Mouse (Mus musculus) left cerebral cortex, postnatal 14 days (tissue): Measurements from ENCODE around the gene Gm13283. TPM values are rescaled to one million over a fixed set of nuclear protein-coding genes. Genes with fewer than 3 reads are reported as not detected.
"Not testable (repeated sequence)": the region's sequence is repeated elsewhere in the genome, so short reads cannot be mapped to it uniquely, and the experiment has no call there.

Experiments used
- DNase-seq, 2 experiments: peaks; one replicate each; pipeline ENCODE4 v3.0.0; 2021 to 2022; ENCODE audit warnings: low spot score in 2 of 2, mixed read lengths in 1 of 2
- intact Hi-C: fragments of 180-260 bp; cut with DNase I; formaldehyde crosslinking; loops from one replicate; pipeline ENCODE4 v1.15.1; 2025
- long read RNA-seq, 2 experiments: library from polyadenylated mRNA; stranded (forward); transcript quantifications; one replicate each; pipeline ENCODE4 v2.0.0; 2021
- total RNA-seq, 2 experiments: library from RNA; stranded (reverse); gene quantifications; 2 replicates each; pipeline ENCODE4 v1.2.3; 2021

The Gm13283 gene
- not detected for total RNA-seq
- long read RNA-seq, experiment 1: 0 reads
- long read RNA-seq, experiment 2: 0 reads

- intact Hi-C loops: not testable (repeated sequence)
- DNase-seq: peak; percentile 17 to 19
Measured at GRCm38 (mm10) chr4:88759610-88760268, at the start of gene Gm13283. Gene Gm13283, plus strand, starts transcription at chr4:88760119.

- no peak for DNase-seq
- intact Hi-C loops: no loop called here
Measured at GRCm38 (mm10) chr4:88714281-88714680, 45.6 kb upstream of the Gm13283 start.

- intact Hi-C loops: no loop called here
- DNase-seq: no peak
Measured at GRCm38 (mm10) chr4:88715059-88715458, 44.9 kb upstream of the Gm13283 start.

GRCm38 (mm10) chr4:88718715-88719114 is 41.2 kb upstream of the Gm13283 start:
- DNase-seq: no peak
- intact Hi-C loops: no loop called here

GRCm38 (mm10) chr4:88721791-88722721 is 37.9 kb upstream of the Gm13283 start, which contains the start of the genes Gm26566 and Klhl9:
Gene Gm26566, plus strand, starts transcription at chr4:88721805.
Gene Klhl9, minus strand, starts transcription at chr4:88722465.
- DNase-seq: peak; percentile 87 to 89
- intact Hi-C loops: no loop called here

- no peak for DNase-seq
- intact Hi-C loops: no loop called here
Measured at GRCm38 (mm10) chr4:88723497-88724090, 36.3 kb upstream of the Gm13283 start.

- DNase-seq: no peak
Measured at GRCm38 (mm10) chr4:88726727-88727126, 33.2 kb upstream of the Gm13283 start.

GRCm38 (mm10) chr4:88727324-88727723 is 32.6 kb upstream of the Gm13283 start:
- intact Hi-C loops: no loop called here
- peak in 1 of 2 experiments; percentile 17 for DNase-seq

More at GRCm38 (mm10) chr4:88726727-88727126, 33.2 kb upstream of the Gm13283 start:
- intact Hi-C loops: no loop called here

GRCm38 (mm10) chr4:88738480-88738879 is 21.4 kb upstream of the Gm13283 start:
- intact Hi-C loops: loop anchor here (5.0 kb wide), 1 partner anchor 41 kb away; no protein-coding TSS in a partner anchor
- DNase-seq: peak in 1 of 2 experiments; percentile 39

GRCm38 (mm10) chr4:88739036-88739435 is 20.9 kb upstream of the Gm13283 start:
- DNase-seq: no peak
- intact Hi-C loops: loop anchor here (5.0 kb wide), 1 partner anchor 42 kb away; no protein-coding TSS in a partner anchor

GRCm38 (mm10) chr4:88741426-88741825 is 18.5 kb upstream of the Gm13283 start:
- no peak for DNase-seq
- intact Hi-C loops: no loop called here

- intact Hi-C loops: no loop called here
Measured at GRCm38 (mm10) chr4:88742771-88743371, 17.0 kb upstream of the Gm13283 start.

GRCm38 (mm10) chr4:88744207-88744606 is 15.7 kb upstream of the Gm13283 start:
- DNase-seq: no peak
- intact Hi-C loops: no loop called here

More at GRCm38 (mm10) chr4:88742771-88743371, 17.0 kb upstream of the Gm13283 start:
- no peak for DNase-seq

GRCm38 (mm10) chr4:88749926-88750325 is 10.0 kb upstream of the Gm13283 start:
- no peak for DNase-seq
- intact Hi-C loops: no loop called here

- peak; percentile 65 to 66 for DNase-seq
- intact Hi-C loops: not testable (repeated sequence)
Measured at GRCm38 (mm10) chr4:88754818-88755340, 5.0 kb upstream of the Gm13283 start, which contains the start of gene Gm13271. Gene Gm13271, plus strand, starts transcription at chr4:88754868.

- DNase-seq, intact Hi-C loops: not testable (repeated sequence)
Measured at GRCm38 (mm10) chr4:88756581-88757513, 3.1 kb upstream of the Gm13283 start.

GRCm38 (mm10) chr4:88757628-88758031 is 2.3 kb upstream of the Gm13283 start:
- DNase-seq: peak; percentile 89
- intact Hi-C loops: not testable (repeated sequence)

- intact Hi-C loops, DNase-seq: not testable (repeated sequence)
Measured at GRCm38 (mm10) chr4:88758751-88759150, 1.2 kb upstream of the Gm13283 start.
